Mouse (Mus musculus) kidney, postnatal 0 days (tissue): ENCODE data around the gene Mdfic. TPM values are rescaled to one million over a fixed set of nuclear protein-coding genes. Genes with fewer than 3 reads are reported as not detected.

ENCODE experiments used
- ATAC-seq: fragments of 200-750 bp; cut with Nextera tagmentation; replicated peaks from 2 replicates; pipeline ENCODE4 v1.8.0; 2017; ENCODE audit warnings: low read depth, moderate number of reproducible peaks, moderate TSS enrichment, moderate library complexity; ENCODE audit not compliant: low FRiP score
- DNase-seq: peaks from one replicate; pipeline ENCODE4 v3.0.0-alpha.2; 2016; ENCODE audit warnings: low spot score
- H3K27ac ChIP-seq: fragments of 300-500 bp; sonication (generic); 2 replicates; pipeline ENCODE4 v1.5.1; 2014; ENCODE audit warnings: mild to moderate bottlenecking
- H3K27me3 ChIP-seq: fragments of 300-500 bp; sonication (generic); 2 replicates; pipeline ENCODE4 v1.6.1; 2014; ENCODE audit warnings: low read length, mixed read lengths; ENCODE audit not compliant: insufficient read depth
- H3K36me3 ChIP-seq: fragments of 300-500 bp; sonication (generic); 2 replicates; pipeline ENCODE4 v1.6.1; 2014; ENCODE audit warnings: low read length, mixed read lengths; ENCODE audit not compliant: insufficient read depth
- H3K4me1 ChIP-seq: fragments of 300-500 bp; sonication (generic); replicated peaks from 2 replicates; pipeline ENCODE4 v1.6.1; 2014; ENCODE audit warnings: antibody characterized with exemption, low read length, mixed read lengths; ENCODE audit not compliant: insufficient read depth
- H3K4me2 ChIP-seq: fragments of 300-500 bp; sonication (generic); 2 replicates; pipeline ENCODE4 v1.6.1; 2014; ENCODE audit warnings: mild to moderate bottlenecking, low read length, moderate library complexity, mixed read lengths
- H3K4me3 ChIP-seq: fragments of 300-500 bp; sonication (generic); replicated peaks from 2 replicates; pipeline ENCODE4 v1.5.1; 2014; ENCODE audit warnings: low read depth, low read length
- H3K9ac ChIP-seq: fragments of 300-500 bp; sonication (generic); 2 replicates; pipeline ENCODE4 v1.6.1; 2014; ENCODE audit warnings: low read depth, low read length
- H3K9me3 ChIP-seq: fragments of 300-500 bp; sonication (generic); replicated peaks from 2 replicates; pipeline ENCODE4 v1.6.1; 2016; ENCODE audit warnings: low read length, inconsistent platforms, mixed read lengths
- CTCF ChIP-seq: IDR thresholded peaks from 2 replicates; pipeline ENCODE4 v1.5.1; 2016; ENCODE audit warnings: antibody characterized with exemption, low read depth, mild to moderate bottlenecking, moderate library complexity
- WGBS: fragments of 180-500 bp; shearing (Covaris S2); extraction: QIAGEN DNeasy Blood & Tissue Kit; methylation state at CpG from one replicate; pipeline ENCODE4 v1.1.7; 2014; 5-methylcytosine and 5-hydroxymethylcytosine counted together
- polyA plus RNA-seq: library from polyadenylated mRNA; unstranded; fragments of >200 nt; fragmentation: Nextera tagmentation; extraction: Ambion mirVana; gene quantifications from 2 replicates; pipeline ENCODE4 v1.2.1, GENCODE M21; 2015

Mdfic gene
- polyA plus RNA-seq, 1 experiment from 2014 or later: 4.4 TPM

- no peak for DNase-seq
- Histone ChIP-seq H3K36me3 (no peaks in the 10 kb centered on the region), H3K4me1 (no peaks in the 10 kb centered on the region), H3K27ac (no peak overlapping the region), H3K4me3 (no peak overlapping the region), H3K4me2 (no peak overlapping the region), H3K27me3 (no peaks in the 10 kb centered on the region), H3K9me3 (no peaks in the 10 kb centered on the region), H3K9ac (no peak overlapping the region)
- 80% methylated on average over 3 of the region's 3 CpGs for WGBS
- TF ChIP-seq CTCF: no peak
- no peak for ATAC-seq
These were observed 117.2 kb downstream of the Mdfic start for GRCm38 (mm10) chr6:15837695-15838094.

DNA sequence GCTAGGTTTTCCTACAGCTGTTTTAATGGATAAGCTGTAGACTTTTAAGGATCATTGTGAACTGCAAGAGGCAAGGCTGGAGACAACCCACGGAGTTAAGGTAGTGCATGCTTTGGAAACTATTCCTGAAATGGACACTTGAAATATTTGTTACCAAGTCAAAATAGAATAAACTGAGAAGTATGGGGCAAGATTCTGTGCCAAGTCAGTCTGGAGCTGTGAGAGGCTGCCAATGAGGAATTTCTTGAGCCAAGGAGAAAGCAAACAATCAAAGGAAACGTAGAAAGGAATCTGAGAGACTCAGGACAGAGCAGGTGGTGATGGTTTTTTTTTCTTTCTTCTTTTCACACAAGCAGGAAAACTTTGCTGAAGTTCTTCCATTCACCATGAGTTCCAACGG, 119.4 kb downstream of the Mdfic start:
- no peak overlapping the region for H3K4me2 ChIP-seq
- no peaks in the 10 kb centered on the region for H3K36me3 ChIP-seq
- no peak overlapping the region for H3K9ac ChIP-seq
- no peak for TF ChIP-seq CTCF
- H3K9me3 ChIP-seq: no peaks in the 10 kb centered on the region
- no peaks in the 10 kb centered on the region for H3K4me1 ChIP-seq
- ATAC-seq: no peak
- DNase-seq: no peak
- WGBS: 68% methylated on average over 3 of the region's 3 CpGs
- no peak overlapping the region for H3K27ac ChIP-seq
- H3K4me3 ChIP-seq: no peak overlapping the region
- H3K27me3 ChIP-seq: no peaks in the 10 kb centered on the region

GRCm38 (mm10) chr6:15840429-15840828, 120.0 kb downstream of the Mdfic start:
- no peak for DNase-seq
- 100% methylated on average over 2 of the region's 2 CpGs for WGBS
- Histone ChIP-seq H3K36me3 (no peaks in the 10 kb centered on the region), H3K4me3 (no peak overlapping the region), H3K9ac (no peak overlapping the region), H3K4me2 (no peak overlapping the region), H3K4me1 (no peaks in the 10 kb centered on the region), H3K27ac (no peak overlapping the region), H3K9me3 (no peaks in the 10 kb centered on the region), H3K27me3 (no peaks in the 10 kb centered on the region)
- TF ChIP-seq CTCF: no peak
- ATAC-seq: no peak

DNA sequence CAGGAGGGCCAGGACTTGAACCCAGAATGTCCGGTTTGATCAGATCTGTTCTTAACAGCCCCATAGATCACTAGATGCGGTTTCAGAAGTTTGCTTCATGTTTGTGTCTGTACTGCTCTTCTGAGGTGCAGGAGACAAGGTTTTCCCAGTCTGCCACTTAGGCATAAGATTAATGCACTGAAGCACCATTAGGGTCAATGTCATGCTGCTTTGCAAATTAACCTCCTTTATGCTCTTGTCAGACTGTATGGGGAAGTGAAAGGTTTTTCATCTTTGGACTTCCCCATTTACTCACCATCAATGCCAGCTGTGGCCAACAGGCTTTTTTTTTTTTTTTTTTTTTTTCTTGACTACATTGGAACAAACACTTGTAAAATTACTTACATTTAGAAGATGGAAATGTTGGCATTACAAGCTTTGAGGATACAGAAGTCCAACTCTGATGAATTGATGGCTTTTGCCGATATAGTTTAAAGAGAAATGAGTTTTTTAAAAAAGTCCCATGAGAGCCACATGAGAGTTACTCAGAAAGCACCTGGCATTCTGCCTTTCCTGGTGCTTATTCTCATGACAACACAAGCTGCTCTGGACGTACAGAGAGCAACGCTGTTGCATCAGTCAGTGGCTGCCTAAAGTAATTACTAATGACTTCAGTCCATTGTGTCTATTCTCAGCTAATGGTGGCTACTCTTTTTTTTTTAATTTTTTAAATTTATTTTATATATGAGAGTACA, 121.2 kb downstream of the Mdfic start:
- Histone ChIP-seq H3K4me1 (no peaks in the 10 kb centered on the region), H3K9ac (no peak overlapping the region), H3K27ac (no peak overlapping the region), H3K4me3 (no peak overlapping the region), H3K9me3 (no peaks in the 10 kb centered on the region), H3K36me3 (no peaks in the 10 kb centered on the region), H3K4me2 (no peak overlapping the region), H3K27me3 (no peaks in the 10 kb centered on the region)
- ATAC-seq (no peak), DNase-seq (no peak)
- no peak for TF ChIP-seq CTCF
- 79% methylated on average over 5 of the region's 5 CpGs for WGBS

DNA sequence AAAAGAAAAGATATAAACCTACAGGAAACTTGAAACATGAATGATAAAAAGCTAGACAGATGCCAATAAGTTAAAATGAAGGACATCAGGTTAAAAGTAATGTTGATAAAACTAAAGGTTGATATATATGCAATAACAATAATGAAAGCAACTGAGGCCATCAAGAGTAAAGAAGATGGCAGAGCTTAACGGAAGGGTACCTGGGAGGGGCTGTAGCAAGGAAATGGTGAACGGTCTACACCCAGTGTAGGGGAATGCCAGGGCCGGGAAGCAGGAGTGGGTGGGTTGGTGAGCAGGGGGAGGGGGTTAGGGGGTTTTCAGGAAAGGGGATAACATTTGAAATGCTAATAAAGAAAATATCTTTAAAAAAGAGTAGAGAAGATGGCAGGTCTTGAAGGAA, 122.8 kb downstream of the Mdfic start:
- Histone ChIP-seq H3K4me2 (no peak overlapping the region), H3K36me3 (no peaks in the 10 kb centered on the region), H3K4me3 (no peak overlapping the region), H3K9ac (no peak overlapping the region), H3K9me3 (no peaks in the 10 kb centered on the region), H3K4me1 (no peaks in the 10 kb centered on the region), H3K27ac (no peak overlapping the region), H3K27me3 (no peaks in the 10 kb centered on the region)
- 94% methylated on average over 3 of the region's 3 CpGs for WGBS
- DNase-seq (no peak), ATAC-seq (no peak)
- TF ChIP-seq CTCF: no peak

DNA sequence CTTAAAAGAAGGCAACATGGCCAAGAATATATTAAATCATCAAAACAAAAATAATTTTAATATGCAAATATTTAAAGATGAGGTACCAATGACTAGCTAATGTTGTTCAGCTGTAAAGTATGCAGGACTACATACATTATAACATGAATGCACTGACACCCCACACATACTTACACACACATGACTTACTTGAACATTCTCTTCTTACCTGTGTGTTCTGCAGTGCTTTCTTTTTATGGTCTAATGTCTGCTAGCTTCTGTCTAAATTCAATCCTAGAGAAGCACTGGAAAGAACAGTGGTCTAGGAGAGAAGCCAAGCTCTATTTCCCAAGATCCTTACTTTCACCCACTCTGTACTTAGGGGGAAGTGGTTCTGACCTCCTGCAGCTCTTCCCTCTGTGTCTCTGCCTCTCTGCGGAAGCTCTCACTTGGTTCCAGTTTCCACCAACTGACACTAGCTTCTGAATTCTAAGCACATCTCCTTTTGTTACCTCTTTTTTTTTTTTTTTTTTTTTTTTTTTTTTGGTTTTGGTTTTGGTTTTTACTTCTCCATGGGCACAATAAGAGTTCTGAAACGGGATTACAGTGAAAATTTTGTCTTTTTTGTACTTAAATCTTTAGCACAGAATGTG, 125.4 kb downstream of the Mdfic start:
- H3K27me3 ChIP-seq: no peaks in the 10 kb centered on the region
- no peaks in the 10 kb centered on the region for H3K36me3 ChIP-seq
- no peak overlapping the region for H3K27ac ChIP-seq
- H3K4me3 ChIP-seq: no peak overlapping the region
- H3K4me1 ChIP-seq: no peaks in the 10 kb centered on the region
- no peak overlapping the region for H3K9ac ChIP-seq
- no peak for TF ChIP-seq CTCF
- ATAC-seq (no peak), DNase-seq (no peak)
- no peak overlapping the region for H3K4me2 ChIP-seq
- 81% methylated on average over 2 of the region's 2 CpGs for WGBS
- no peaks in the 10 kb centered on the region for H3K9me3 ChIP-seq
